Mouse (Mus musculus) mammary gland, adult 2 months (tissue): Measurements from ENCODE around the gene Tfpi. TPM values are rescaled to one million over a fixed set of nuclear protein-coding genes. Genes with fewer than 3 reads are reported as not detected.

Experiments
- polyA plus RNA-seq: library from polyadenylated mRNA; depleted of rRNA; stranded (reverse); fragments of >200 nt; gene quantifications from 2 replicates; pipeline ENCODE4 v1.2.3, GENCODE M21; 2012; ENCODE audit warnings: low replicate concordance; rRNA removed

Gene Tfpi
- polyA plus RNA-seq: 2.3 and 8.7 TPM in 2 replicates

DNA sequence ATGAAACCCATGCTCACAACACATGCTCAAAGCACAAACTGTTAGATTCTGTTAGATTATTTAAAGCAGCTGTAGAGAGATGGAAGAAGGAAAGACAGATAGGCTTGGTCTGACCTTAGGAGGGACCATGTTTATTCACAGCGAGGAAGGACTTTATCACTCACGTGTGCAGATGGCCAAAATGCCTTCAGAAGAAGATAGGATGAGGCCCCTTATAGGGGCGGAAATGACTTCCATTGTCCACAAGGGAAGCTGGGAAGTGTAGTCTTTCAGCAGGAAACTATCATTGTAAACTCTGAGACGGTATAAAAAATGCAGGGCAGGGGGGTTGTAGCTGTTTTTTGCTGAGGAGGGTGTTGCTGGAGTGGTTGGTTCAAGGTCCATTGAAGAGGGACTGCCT, at the start of gene Tfpi:
Gene Tfpi, minus strand, starts transcription at position 199 of the 400 bp plus-strand sequence.

GRCm38 (mm10) chr2:84425138-84425537, 51.4 kb downstream of the Tfpi start, which contains the start of gene Calcrl:
Gene Calcrl (minus strand): TSS chr2:84425411.

Other genes starting within 250 kb of the Tfpi start
- gene Calcrl, start 51.4 kb downstream of the Tfpi start, polyA plus RNA-seq: 4.5 and 9.7 TPM in 2 replicates
- gene Ctnnd1, start 174.0 kb upstream of the Tfpi start, polyA plus RNA-seq: 27.4 and 52.9 TPM in 2 replicates
- not detected in 2 replicates for gene Btbd18, start 182.3 kb upstream of the Tfpi start, polyA plus RNA-seq
- gene Selenoh, start 194.0 kb upstream of the Tfpi start, polyA plus RNA-seq: 29.8 and 68.7 TPM in 2 replicates
- gene Gm28635, start 201.3 kb upstream of the Tfpi start, polyA plus RNA-seq: not detected in 2 replicates
- 8.2 and 8.9 TPM in 2 replicates for gene Med19, start 201.6 kb upstream of the Tfpi start, polyA plus RNA-seq
- 50.7 and 78.8 TPM in 2 replicates for gene Tmx2, start 202.4 kb upstream of the Tfpi start, polyA plus RNA-seq
- 40.8 and 51.4 TPM in 2 replicates for gene Zdhhc5, start 238.4 kb upstream of the Tfpi start, polyA plus RNA-seq